Comparison of ENCODE assay signal across 7 mouse cellular contexts in the genomic region with DNA sequence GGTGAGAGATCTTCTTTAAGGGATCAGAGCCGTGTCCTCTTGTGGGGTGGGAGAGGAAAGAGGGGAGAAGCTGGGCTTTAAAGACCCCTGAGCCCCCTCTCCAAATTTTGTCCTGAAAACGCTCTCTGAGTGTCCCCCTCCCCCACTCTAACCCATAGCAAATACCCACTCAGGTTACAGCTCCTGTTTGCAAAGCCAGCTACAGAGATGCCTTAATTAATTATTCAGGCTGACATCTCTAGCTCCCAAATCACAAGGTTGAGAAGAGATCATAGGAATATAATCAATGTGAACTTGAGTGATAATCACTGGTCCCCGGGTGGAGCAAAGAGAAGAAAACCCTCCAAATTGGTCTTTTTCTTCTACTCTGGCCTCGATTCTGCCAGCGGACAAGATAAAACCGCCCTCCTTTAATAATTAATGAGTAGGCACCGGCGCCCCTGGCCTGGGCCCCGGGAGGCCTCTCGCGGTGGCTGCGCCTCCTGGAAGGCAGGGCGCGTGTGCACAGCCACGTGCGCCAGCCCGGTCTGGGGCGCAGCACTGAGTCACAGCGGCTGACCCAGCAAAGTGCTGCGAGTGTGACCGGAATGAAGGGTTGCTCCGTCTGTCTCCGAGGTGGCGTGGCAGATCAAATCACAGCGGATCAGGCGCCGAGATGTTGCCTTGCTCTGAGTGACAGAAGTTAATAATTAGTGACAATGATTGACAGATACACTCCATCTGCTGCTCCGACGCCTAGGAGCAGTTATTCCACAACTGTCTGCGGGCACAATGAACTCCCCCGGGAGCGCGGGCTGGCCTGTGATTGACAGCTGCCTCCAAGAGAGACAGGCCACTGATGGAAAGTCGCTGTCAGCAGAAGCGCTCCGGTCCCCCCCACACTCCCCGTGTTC.
DNase-seq lines count a peak whose midpoint lies in the region; ATAC-seq and TF ChIP-seq lines count a peak whose summit lies in the region.

No protein-coding gene starts in this region.

- H3K9me3 ChIP-seq in hindbrain, embryonic 15.5 days: no peaks in the 10 kb centered on the region

- 2% methylated on average over 37 of the region's 37 CpGs for WGBS in hindbrain, embryonic 15.5 days

- H3K27ac ChIP-seq in embryonic fibroblast, embryonic 13.5 days (ENCODE audit: insufficient read depth, low read length): no peak overlapping the region
- H3K27ac ChIP-seq in hindbrain, embryonic 15.5 days (replicated peaks): no peak overlapping the region

- H3K36me3 ChIP-seq in C2C12 (ENCODE audit: control insufficient read depth, insufficient read depth): no peaks in the 10 kb centered on the region
- no peaks in the 10 kb centered on the region for H3K36me3 ChIP-seq in hindbrain, embryonic 15.5 days

- peaks cover 37% of the 10 kb centered on the region for H3K27me3 ChIP-seq in C2C12 (ENCODE audit: control insufficient read depth, insufficient read depth, insufficient read length)
- H3K27me3 ChIP-seq in hindbrain, embryonic 15.5 days: peaks cover 12% of the 10 kb centered on the region; the same call in 1 of the 2 replicates

- no peak overlapping the region for H3K4me3 ChIP-seq in C2C12 (ENCODE audit: insufficient read depth, poor library complexity, severe bottlenecking)
- H3K4me3 ChIP-seq in embryonic fibroblast, embryonic 13.5 days (ENCODE audit: insufficient read depth, low read length): peak overlapping the region; percentile 1; the same call in 1 of the 2 replicates
- peak overlapping the region; percentile 27 for H3K4me3 ChIP-seq in hindbrain, embryonic 15.5 days

- H3K79me2 ChIP-seq in C2C12 (ENCODE audit: control insufficient read depth, insufficient read depth): no peaks in the 10 kb centered on the region

- intact Hi-C loops in left cerebral cortex, postnatal 25 days (cut with DNase I): no loop called here

- 0 out of 2 replicates have a peak, but pooled peaks cover 2% of the 10 kb centered on the region for H3K4me1 ChIP-seq in embryonic fibroblast, embryonic 13.5 days (ENCODE audit: control insufficient read depth, insufficient read depth, low read length)
- H3K4me1 ChIP-seq in hindbrain, embryonic 15.5 days (replicated peaks): peaks cover 15% of the 10 kb centered on the region

- no peak for TF ChIP-seq CTCF in C2C12 (IDR thresholded peaks at IDR 0.05; ENCODE audit: control insufficient read depth, insufficient read depth, insufficient read length)
- no peak for TF ChIP-seq CTCF in embryonic fibroblast, embryonic 13.5 days (IDR thresholded peaks at IDR 0.05; ENCODE audit: borderline replicate concordance, insufficient read depth, low read length)

- peak overlapping the region; percentile 74 for H3K4me2 ChIP-seq in hindbrain, embryonic 15.5 days

- TF ChIP-seq POLR2A in embryonic fibroblast, embryonic 13.5 days (IDR thresholded peaks at IDR 0.05; ENCODE audit: low read depth, low read length): no peak

- no peak overlapping the region for H3ac ChIP-seq in C2C12 (ENCODE audit: control insufficient read depth, insufficient read length, low read depth)

- no peak overlapping the region for H3K9ac ChIP-seq in hindbrain, embryonic 15.5 days

- ATAC-seq in hindbrain, embryonic 15.5 days (ENCODE audit: low FRiP score, low read depth): peak; percentile 78
- no peak for ATAC-seq in granulocyte monocyte progenitor cell, adult 5-6 weeks (replicated peaks; ENCODE audit: poor library complexity, severe bottlenecking)

- peak; percentile 67 for DNase-seq in ES-CJ7 (ENCODE audit: low read depth, low spot score)
- peak; percentile 20 to 23 for DNase-seq in left cerebral cortex, postnatal 25 days (ENCODE audit: low spot score in 2 of 2)
- DNase-seq in neural tube, embryonic 10.5 days (ENCODE audit: extremely low spot score, low spot score): peak; percentile 53

- H3K79me3 ChIP-seq in C2C12 (ENCODE audit: low read depth): no peaks in the 10 kb centered on the region

TF ChIP-seq in C2C12, 6 proteins besides CTCF, POLR2A, EP300 and RAD21:
- TF ChIP-seq MAX (IDR thresholded peaks at IDR 0.05) (peak; percentile 91), USF1 (IDR thresholded peaks at IDR 0.05; ENCODE audit: low read depth) (no peak), MYOG (IDR thresholded peaks at IDR 0.05; ENCODE audit: control insufficient read depth, extremely low read depth, insufficient read length) (no peak), MYOD1 (IDR thresholded peaks at IDR 0.05; ENCODE audit: control insufficient read depth, insufficient read length, low read depth) (no peak), CEBPB (IDR thresholded peaks at IDR 0.05; ENCODE audit: low read depth) (no peak), FOSL1 (IDR thresholded peaks at IDR 0.05; ENCODE audit: insufficient read depth, low read length, poor library complexity, severe bottlenecking) (no peak)
TF ChIP-seq in C2C12: peak in this region for 1.
